Mouse (Mus musculus) embryonic fibroblast, embryonic 13.5 days (primary cell): ENCODE measurements around the gene Tmie.

Experiments
- CTCF ChIP-seq: IDR thresholded peaks from 2 replicates; pipeline ENCODE4 v1.5.1; 2011; ENCODE audit warnings: mild to moderate bottlenecking, control low read depth, low read length, moderate library complexity, borderline replicate concordance; ENCODE audit not compliant: insufficient read depth
- POLR2A ChIP-seq: IDR thresholded peaks from 2 replicates; pipeline ENCODE4 v1.6.1; 2011; ENCODE audit warnings: low read depth, mild to moderate bottlenecking, control low read depth, low read length, moderate library complexity

DNA sequence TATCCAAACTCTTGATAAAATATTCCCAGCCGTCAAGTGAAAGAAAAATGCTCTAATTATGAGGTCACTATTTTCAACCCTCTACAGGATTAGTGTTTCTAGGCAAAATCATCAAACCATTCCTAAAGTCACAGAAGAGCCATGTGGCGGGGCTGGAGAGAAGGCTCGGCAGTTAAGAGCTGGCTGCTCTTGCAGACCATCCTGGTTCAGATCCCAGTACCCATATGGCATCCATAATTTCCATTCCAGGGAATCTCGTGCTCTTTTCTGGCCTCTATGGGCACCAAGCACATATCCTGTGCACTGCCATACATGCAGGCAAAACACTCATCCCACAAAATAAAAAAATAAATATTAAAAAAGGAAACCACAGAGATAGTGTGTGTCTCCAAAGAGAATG is 54.5 kb downstream of the Tmie start:
- TF ChIP-seq CTCF (no peak), POLR2A (no peak)
